Mouse (Mus musculus) heart, embryonic 12.5 days (tissue): ENCODE measurements around the gene Tmem248. TPM values are rescaled to one million over a fixed set of nuclear protein-coding genes. Genes with fewer than 3 reads are reported as not detected.
"Not testable (repeated sequence)": the region's sequence is repeated elsewhere in the genome, so short reads cannot be mapped to it uniquely, and the experiment has no call there.

Experiments
- ATAC-seq: fragments of 200-750 bp; cut with Nextera tagmentation; 2 replicates; pipeline ENCODE4 v1.8.0; 2017; ENCODE audit warnings: moderate TSS enrichment, moderate library complexity; ENCODE audit not compliant: insufficient number of reproducible peaks, low FRiP score
- H3K27ac ChIP-seq: fragments of 300-500 bp; sonication (generic); 2 replicates; pipeline ENCODE4 v1.5.1; 2016; ENCODE audit warnings: mild to moderate bottlenecking, moderate library complexity; ENCODE audit not compliant: poor library complexity, severe bottlenecking
- H3K27me3 ChIP-seq: fragments of 300-500 bp; sonication (generic); replicated peaks from 2 replicates; pipeline ENCODE4 v1.6.1; 2016; ENCODE audit warnings: mild to moderate bottlenecking, moderate library complexity
- H3K36me3 ChIP-seq: fragments of 300-500 bp; sonication (generic); 2 replicates; pipeline ENCODE4 v1.6.1; 2016; ENCODE audit warnings: mild to moderate bottlenecking, moderate library complexity
- H3K4me1 ChIP-seq: fragments of 300-500 bp; sonication (generic); replicated peaks from 2 replicates; pipeline ENCODE4 v1.6.1; 2016; ENCODE audit warnings: mild to moderate bottlenecking
- H3K4me2 ChIP-seq: fragments of 300-500 bp; sonication (generic); 2 replicates; pipeline ENCODE4 v1.6.1; 2016; ENCODE audit warnings: mild to moderate bottlenecking, moderate library complexity
- H3K4me3 ChIP-seq: fragments of 300-500 bp; sonication (generic); 2 replicates; pipeline ENCODE4 v1.5.1; 2016; ENCODE audit warnings: mild to moderate bottlenecking
- H3K9ac ChIP-seq: fragments of 300-500 bp; sonication (generic); 2 replicates; pipeline ENCODE4 v1.6.1; 2016; ENCODE audit warnings: mild to moderate bottlenecking, moderate library complexity
- H3K9me3 ChIP-seq: fragments of 300-500 bp; sonication (generic); replicated peaks from 2 replicates; pipeline ENCODE4 v1.6.1; 2016; ENCODE audit warnings: mild to moderate bottlenecking, moderate library complexity
- WGBS: fragments of 180-500 bp; shearing (Covaris S2); methylation state at CpG from one replicate; pipeline ENCODE4 v1.1.7; 2016; 5-methylcytosine and 5-hydroxymethylcytosine counted together
- polyA plus RNA-seq: library from polyadenylated mRNA; unstranded; fragments of >200 nt; fragmentation: Nextera tagmentation; extraction: Ambion mirVana; gene quantifications from 2 replicates; pipeline ENCODE4 v1.2.1, GENCODE M21; 2016

The Tmem248 gene
- polyA plus RNA-seq, 1 experiment from 2014 or later = 43.6 TPM

DNA sequence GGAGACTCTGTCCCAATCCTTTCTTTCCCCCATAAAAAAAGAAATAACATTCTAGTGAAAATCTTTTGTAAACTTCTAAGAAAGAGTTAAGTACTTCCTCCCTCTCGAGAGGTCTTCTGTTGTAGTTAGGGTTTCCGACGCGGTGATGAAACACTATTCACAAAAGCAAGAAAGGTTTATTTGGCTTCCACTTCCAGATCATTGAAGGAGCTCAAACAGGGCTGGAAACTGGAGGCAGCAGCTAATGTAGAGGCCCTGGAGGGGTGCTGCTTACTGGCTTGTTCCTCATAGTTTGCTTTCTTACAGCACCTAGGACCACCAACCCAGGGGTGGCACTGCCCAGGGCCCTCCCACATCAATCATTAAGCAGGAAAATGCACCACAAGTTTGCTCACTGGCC is 11.2 kb downstream of the Tmem248 start:
- no peak overlapping the region for H3K4me2 ChIP-seq
- no peak overlapping the region for H3K4me3 ChIP-seq
- H3K27ac ChIP-seq = no peak overlapping the region
- peaks cover 46% of the 10 kb centered on the region for H3K36me3 ChIP-seq
- peaks cover 18% of the 10 kb centered on the region for H3K4me1 ChIP-seq
- no peaks in the 10 kb centered on the region for H3K27me3 ChIP-seq
- no peak for ATAC-seq
- WGBS = 82% methylated on average over 4 of the region's 4 CpGs
- H3K9me3 ChIP-seq = no peaks in the 10 kb centered on the region
- no peak overlapping the region for H3K9ac ChIP-seq

DNA sequence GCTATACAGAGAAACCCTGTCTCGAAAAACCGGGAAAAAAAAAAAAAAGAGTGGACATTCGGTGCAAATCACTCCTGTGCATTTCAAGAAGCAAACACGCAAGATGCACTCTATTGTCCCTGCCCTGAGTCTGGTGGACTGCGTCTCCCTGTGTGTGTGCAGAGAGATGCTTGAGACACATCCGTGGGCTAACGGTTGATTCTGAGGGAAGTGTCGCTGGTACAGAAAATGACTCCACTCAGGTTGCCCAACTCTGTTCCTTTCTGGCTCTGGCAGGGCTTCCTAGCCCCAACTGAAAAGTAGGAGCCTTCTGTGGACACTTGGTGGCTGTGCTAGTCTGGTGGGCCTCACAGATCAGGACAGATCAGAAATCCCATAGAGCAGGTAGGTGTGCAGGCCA is 19.4 kb downstream of the Tmem248 start:
- H3K4me3 ChIP-seq = no peak overlapping the region
- no peaks in the 10 kb centered on the region for H3K9me3 ChIP-seq
- no peak overlapping the region for H3K4me2 ChIP-seq
- peaks cover 97% of the 10 kb centered on the region for H3K36me3 ChIP-seq
- no peaks in the 10 kb centered on the region for H3K4me1 ChIP-seq
- ATAC-seq = no peak
- WGBS = 92% methylated on average over 8 of the region's 8 CpGs
- no peak overlapping the region for H3K27ac ChIP-seq
- no peak overlapping the region for H3K9ac ChIP-seq
- H3K27me3 ChIP-seq = no peaks in the 10 kb centered on the region

DNA sequence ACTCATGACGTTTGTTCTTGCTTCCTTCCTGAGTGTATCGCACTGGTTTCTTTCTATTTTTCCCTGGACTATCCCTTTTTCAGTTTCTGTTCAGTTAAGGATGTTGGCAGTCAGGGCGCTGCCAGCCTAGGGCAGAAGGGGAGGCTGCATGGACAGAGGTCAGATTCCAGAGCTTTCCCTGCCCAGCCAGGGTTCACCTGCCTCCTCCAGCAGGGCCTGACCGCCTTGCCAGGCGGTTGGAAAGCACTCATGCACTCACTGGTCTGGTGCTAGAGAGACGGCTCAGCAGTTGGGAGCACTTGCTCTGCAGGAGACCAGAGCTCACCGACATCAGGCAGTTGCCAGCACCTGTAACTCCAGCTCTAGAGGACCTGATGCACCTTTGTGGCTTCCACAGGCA is 22.4 kb downstream of the Tmem248 start:
- Histone ChIP-seq H3K36me3 (peaks cover 95% of the 10 kb centered on the region), H3K9me3 (no peaks in the 10 kb centered on the region), H3K4me1 (no peaks in the 10 kb centered on the region), H3K4me3 (no peak overlapping the region), H3K9ac (no peak overlapping the region), H3K27ac (no peak overlapping the region), H3K27me3 (no peaks in the 10 kb centered on the region), H3K4me2 (no peak overlapping the region)
- 87% methylated on average over 7 of the region's 7 CpGs for WGBS
- ATAC-seq = no peak

DNA sequence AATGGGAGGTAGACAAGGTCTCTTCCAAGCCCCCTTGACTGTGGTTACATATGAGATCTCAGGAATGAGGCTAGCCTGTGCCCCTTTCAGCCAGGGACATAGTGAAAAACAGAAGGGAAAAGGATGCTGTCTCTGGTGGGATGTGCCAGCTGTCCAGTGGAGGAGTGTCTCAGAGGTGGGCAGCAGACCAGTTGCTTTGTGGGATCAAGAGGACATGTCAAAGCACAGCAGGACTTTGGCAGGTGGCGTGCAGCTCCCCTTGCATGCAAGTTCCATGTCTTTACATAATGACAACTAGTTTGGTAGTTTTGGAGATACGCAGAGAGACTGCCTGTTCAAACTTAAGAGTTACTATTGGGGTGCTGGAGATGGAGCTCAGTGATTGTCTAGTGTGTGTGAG is 23.0 kb downstream of the Tmem248 start:
- no peak overlapping the region for H3K27ac ChIP-seq
- 92% methylated on average over 2 of the region's 2 CpGs for WGBS
- no peak overlapping the region for H3K4me2 ChIP-seq
- H3K4me1 ChIP-seq = no peaks in the 10 kb centered on the region
- peaks cover 95% of the 10 kb centered on the region for H3K36me3 ChIP-seq
- no peaks in the 10 kb centered on the region for H3K9me3 ChIP-seq
- H3K9ac ChIP-seq = no peak overlapping the region
- no peak for ATAC-seq
- no peak overlapping the region for H3K4me3 ChIP-seq
- no peaks in the 10 kb centered on the region for H3K27me3 ChIP-seq

DNA sequence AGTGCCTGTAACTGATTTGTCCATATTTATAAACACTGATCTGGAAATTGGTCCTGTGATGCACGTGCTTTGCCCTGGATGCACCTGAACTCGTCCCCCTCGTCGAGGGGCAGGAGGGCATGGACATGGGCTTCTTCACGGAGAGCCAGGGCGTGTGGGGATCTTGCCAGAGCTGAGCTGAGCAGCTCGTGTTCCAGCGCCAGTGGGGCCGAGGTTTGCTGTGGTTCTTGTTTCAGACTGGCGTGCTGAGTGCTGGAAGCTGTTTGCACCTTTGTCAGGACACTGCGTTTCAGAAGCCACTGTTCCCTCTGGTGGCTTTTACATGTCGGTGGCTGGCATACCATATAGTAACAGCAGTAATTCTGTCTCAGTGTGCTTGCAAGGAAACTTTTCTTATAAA is 24.5 kb downstream of the Tmem248 start:
- WGBS = 87% methylated on average over 12 of the region's 12 CpGs
- Histone ChIP-seq H3K27ac (no peak overlapping the region), H3K4me3 (no peak overlapping the region), H3K4me1 (no peaks in the 10 kb centered on the region), H3K4me2 (no peak overlapping the region), H3K9ac (no peak overlapping the region), H3K9me3 (no peaks in the 10 kb centered on the region), H3K36me3 (peaks cover 95% of the 10 kb centered on the region), H3K27me3 (no peaks in the 10 kb centered on the region)
- no peak for ATAC-seq

DNA sequence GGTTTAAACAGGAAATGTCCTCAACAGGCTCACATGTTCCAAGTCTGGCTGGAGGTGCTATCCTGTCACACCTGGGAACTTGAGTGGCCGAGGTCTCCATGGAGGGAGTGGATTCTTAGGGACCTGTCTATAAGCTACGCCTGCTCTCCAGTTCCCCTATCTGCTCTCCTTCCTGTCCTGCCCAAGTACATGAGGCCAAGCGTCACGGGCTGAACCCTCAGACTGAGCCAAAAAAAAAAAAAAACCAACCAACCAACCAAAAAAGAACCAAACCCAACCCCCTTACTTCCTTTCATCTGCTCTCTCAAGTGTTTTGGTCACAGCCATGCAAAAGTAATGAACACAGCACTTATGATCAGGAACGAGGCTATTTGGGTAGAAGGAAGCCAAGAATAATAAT is 30.9 kb downstream of the Tmem248 start:
- no peak for ATAC-seq
- Histone ChIP-seq H3K36me3 (peaks cover 95% of the 10 kb centered on the region), H3K4me1 (no peaks in the 10 kb centered on the region), H3K4me3 (no peak overlapping the region), H3K9ac (no peak overlapping the region), H3K27me3 (no peaks in the 10 kb centered on the region), H3K27ac (no peak overlapping the region), H3K9me3 (no peaks in the 10 kb centered on the region), H3K4me2 (no peak overlapping the region)
- 70% methylated on average over 5 of the region's 5 CpGs for WGBS

DNA sequence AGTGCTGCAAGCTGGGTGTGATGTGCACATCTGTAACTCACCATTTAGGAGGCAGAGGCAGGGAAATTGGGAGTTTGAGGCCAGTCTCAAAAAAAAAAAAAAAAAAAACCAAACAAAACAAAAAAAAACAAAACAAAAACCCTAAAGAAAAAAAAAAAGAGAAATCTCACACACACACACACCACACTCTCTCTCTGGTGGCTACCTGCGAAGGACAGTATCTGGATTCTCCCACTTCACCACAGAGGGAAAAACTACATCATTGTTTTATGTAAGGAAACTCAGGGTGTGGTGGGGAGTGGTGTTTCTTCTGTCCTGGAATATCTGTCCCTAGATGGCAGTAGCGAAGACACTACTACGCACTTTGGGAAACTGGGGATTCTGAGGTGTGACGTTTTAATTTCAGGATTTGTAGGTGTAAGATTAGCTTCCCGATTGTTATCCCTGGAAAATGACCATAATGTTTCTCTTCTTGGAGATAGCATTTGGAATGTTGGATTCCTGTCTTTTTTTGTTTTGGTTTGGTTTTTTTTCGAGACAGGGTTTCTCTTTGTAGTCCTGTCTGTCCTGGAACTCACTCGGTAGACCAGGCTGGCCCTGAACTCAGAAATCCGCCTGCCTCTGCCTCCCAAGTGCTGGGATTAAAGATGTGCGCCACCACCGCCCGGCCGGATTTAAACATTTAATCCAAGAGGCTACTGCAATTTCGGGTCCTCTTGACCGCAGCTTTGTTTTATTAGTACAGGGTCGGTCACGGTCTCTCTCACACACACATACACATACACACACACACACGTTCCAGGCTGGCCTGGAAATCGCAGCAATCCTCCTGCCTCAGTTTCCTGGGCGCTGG is 37.5 kb downstream of the Tmem248 start:
- ATAC-seq = no peak
- WGBS = 10% methylated on average over 19 of the region's 19 CpGs
- H3K4me1 ChIP-seq = peaks cover 12% of the 10 kb centered on the region
- H3K4me2 ChIP-seq = peak overlapping the region; percentile 82
- no peaks in the 10 kb centered on the region for H3K27me3 ChIP-seq
- H3K9me3 ChIP-seq = no peaks in the 10 kb centered on the region
- H3K9ac ChIP-seq = peak overlapping the region; percentile 84
- peaks cover 44% of the 10 kb centered on the region for H3K36me3 ChIP-seq
- peak overlapping the region; percentile 60 for H3K4me3 ChIP-seq
- H3K27ac ChIP-seq = peak overlapping the region; percentile 85

DNA sequence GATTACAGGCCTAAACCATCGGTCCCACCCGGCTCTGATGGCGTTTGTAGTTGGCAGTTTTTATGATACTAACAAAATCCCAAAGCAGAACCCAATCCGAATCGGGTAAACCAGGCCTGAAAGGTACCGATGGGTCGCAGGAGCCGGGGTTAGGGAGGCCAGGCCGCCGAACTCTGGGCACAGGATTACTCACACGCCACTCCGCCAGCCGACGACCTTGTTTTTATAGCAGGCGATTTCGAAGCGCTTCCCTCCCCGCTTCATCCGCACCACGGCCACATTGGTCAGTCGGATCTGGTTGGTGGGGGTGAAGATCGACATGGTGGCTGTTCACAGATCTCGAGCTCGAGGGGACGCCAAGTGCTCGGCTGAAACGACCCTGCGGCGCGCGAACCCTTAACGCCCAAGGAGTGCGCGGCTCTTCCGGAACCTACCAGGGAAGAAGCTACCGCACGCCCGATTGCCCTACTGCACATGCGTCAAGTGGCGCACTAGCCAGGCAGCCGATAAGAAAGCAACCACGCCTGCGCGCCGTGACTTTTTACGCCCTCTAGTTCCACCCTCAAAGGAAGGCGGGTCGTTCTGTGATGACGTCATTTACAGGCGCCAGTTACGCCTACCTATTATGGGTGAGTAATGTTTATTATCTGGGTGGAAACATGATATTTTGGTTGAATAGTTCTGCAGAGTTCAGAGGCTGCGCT is 38.3 kb downstream of the Tmem248 start, which contains the start of the genes Sbds and Tyw1:
Gene Sbds, minus strand, starts transcription at position 514 of the 704 bp plus-strand sequence.
Gene Tyw1, plus strand, starts transcription at position 603 of the 704 bp plus-strand sequence.
- Histone ChIP-seq H3K27ac (peak within 1 kb of the TSS; percentile 85), H3K4me1 (peaks cover 12% of the 10 kb centered on the region), H3K27me3 (no peaks in the 10 kb centered on the region), H3K9ac (peak within 1 kb of the TSS; percentile 84), H3K4me2 (peak within 1 kb of the TSS; percentile 82), H3K4me3 (peak within 1 kb of the TSS; percentile 79), H3K9me3 (no peaks in the 10 kb centered on the region), H3K36me3 (peaks cover 42% of the 10 kb centered on the region)
- ATAC-seq = peak; percentile 92
- under 1% methylated on average over 52 of the region's 52 CpGs for WGBS

DNA sequence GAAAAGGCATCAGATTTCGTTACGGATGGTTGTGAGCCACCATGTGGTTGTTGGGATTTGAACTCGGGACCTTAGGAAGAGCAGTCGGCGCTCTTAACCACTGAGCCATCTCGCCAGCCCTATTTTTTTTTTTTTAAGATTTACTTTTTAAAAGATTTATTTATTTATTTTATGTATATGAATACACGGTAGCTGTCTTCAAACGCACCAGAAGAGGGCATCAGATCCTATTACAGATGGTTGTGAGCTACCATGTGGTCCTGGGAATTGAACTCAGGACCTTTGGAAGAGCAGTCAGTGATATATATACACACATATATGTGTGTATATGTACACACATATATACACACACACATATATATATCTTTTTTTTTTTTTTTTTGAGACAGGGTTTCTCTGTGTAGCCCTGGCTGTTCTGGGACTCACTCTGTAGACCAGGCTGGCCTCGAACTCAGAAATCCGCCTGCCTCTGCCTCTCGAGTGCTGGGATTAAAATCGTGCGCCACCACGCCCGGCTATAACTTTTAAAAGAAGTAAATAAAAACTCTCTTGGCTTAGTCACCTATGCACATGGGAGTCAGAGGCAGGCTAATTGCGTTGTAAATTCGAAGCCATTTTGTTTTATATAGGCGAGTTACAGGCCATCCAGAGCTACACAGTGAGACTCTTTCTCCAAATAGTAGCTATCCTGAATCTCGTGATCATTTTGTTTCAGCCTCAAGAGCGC is 39.1 kb downstream of the Tmem248 start:
- H3K9ac ChIP-seq = 0 out of 2 replicates have a peak overlapping the region, but pooled peaks have one; percentile 28
- H3K27ac ChIP-seq = peak overlapping the region; percentile 67; the same call in 1 of the 2 replicates
- H3K36me3 ChIP-seq = peaks cover 34% of the 10 kb centered on the region
- peak overlapping the region; percentile 79 for H3K4me3 ChIP-seq
- H3K9me3 ChIP-seq, ATAC-seq, H3K27me3 ChIP-seq: not testable (repeated sequence)
- peaks cover 12% of the 10 kb centered on the region for H3K4me1 ChIP-seq
- 29% methylated on average over 20 of the region's 20 CpGs for WGBS
- H3K4me2 ChIP-seq = peak overlapping the region; percentile 82

DNA sequence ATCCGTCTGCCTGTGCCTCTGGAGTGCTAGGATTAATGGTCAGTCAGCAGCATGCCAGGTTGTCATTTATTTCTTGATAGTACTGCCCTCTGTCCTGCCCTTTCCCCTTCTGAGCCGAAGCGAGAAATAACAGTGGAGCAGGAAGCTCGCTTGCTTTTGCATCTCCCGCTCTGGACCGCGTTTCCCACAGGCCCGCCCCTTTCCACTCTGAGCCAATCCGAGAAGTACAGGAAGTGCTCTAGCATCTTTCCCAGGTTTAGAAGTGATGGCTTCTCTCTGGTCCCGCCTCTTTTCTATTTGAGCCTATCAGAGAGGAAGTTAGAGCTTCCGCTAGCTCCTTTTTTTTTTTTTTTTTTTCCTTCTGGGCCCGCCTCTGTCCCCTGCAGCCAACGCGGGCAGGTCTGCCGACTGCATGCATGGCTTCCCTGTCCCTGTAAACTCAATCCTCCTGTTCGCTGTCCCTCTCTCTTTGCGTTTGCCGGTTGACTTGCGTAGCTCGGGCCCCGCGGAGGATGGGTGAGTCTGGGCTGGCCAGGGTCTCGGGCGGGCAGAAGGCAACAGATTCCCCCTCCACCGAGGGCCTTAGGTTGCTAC is 39.9 kb downstream of the Tmem248 start:
- Histone ChIP-seq H3K27me3 (no peaks in the 10 kb centered on the region), H3K4me3 (peak overlapping the region; percentile 79), H3K4me2 (peak overlapping the region; percentile 82), H3K9ac (peak overlapping the region; percentile 81), H3K4me1 (peaks cover 12% of the 10 kb centered on the region), H3K9me3 (no peaks in the 10 kb centered on the region), H3K36me3 (peaks cover 31% of the 10 kb centered on the region), H3K27ac (peak overlapping the region; percentile 82)
- peak; percentile 93 for ATAC-seq
- WGBS = under 1% methylated on average over 25 of the region's 25 CpGs
